Mouse (Mus musculus) liver, adult (tissue): ENCODE data around the gene E2f2.
A peak's percentile ranks its signal among the peaks of the same experiment; 100 is the strongest.

Experiments
- GATA4 ChIP-seq: IDR thresholded peaks from 2 replicates; pipeline ENCODE4 v1.6.1; 2014; ENCODE audit warnings: mild to moderate bottlenecking, low read length; ENCODE audit not compliant: insufficient replicate concordance

The E2f2 gene

GRCm38 (mm10) chr4:136172011-136172541 is at the start of gene E2f2:
E2f2 (plus strand) TSS chr4:136172394.
- no peak for TF ChIP-seq GATA4

GRCm38 (mm10) chr4:136123111-136123791 is 48.9 kb upstream of the E2f2 start:
- no peak for TF ChIP-seq GATA4

- no peak for TF ChIP-seq GATA4
Observed at GRCm38 (mm10) chr4:136123792-136124161, 48.4 kb upstream of the E2f2 start.

GRCm38 (mm10) chr4:136124581-136124980 is 47.6 kb upstream of the E2f2 start:
- no peak for TF ChIP-seq GATA4

GRCm38 (mm10) chr4:136125458-136125857 is 46.7 kb upstream of the E2f2 start:
- TF ChIP-seq GATA4, result no peak

- no peak for TF ChIP-seq GATA4
Observed at GRCm38 (mm10) chr4:136126019-136126418, 46.2 kb upstream of the E2f2 start.

- TF ChIP-seq GATA4, result no peak
Observed at GRCm38 (mm10) chr4:136127670-136128069, 44.5 kb upstream of the E2f2 start.

- TF ChIP-seq GATA4, result no peak
Observed at GRCm38 (mm10) chr4:136129842-136130241, 42.4 kb upstream of the E2f2 start.

GRCm38 (mm10) chr4:136133801-136134200 is 38.4 kb upstream of the E2f2 start:
- TF ChIP-seq GATA4, result no peak

GRCm38 (mm10) chr4:136134418-136134977 is 37.7 kb upstream of the E2f2 start:
- no peak for TF ChIP-seq GATA4

- TF ChIP-seq GATA4, result no peak
Observed at GRCm38 (mm10) chr4:136134978-136135873, 37.0 kb upstream of the E2f2 start.

GRCm38 (mm10) chr4:136135874-136136728 is 36.1 kb upstream of the E2f2 start:
- no peak for TF ChIP-seq GATA4

- 0 out of 2 replicates have a peak, but pooled peaks have one; percentile 36 for TF ChIP-seq GATA4
Observed at GRCm38 (mm10) chr4:136139326-136140110, 32.7 kb upstream of the E2f2 start.
